In genomic region chr13:99075467-99075866, GRCm38 (mm10) we compare ENCODE assay signal across 33 mouse cellular contexts.
DNase-seq lines count a peak whose midpoint lies in the region; ATAC-seq lines count a peak whose summit lies in the region.
"Had no signal": no experiment of that assay in that cellular context is flagged by ENCODE, and none has a peak within 500 bp of the region (broad histone marks: within the 10 kb centered on the region; RNA-seq: fewer than 3 reads in every experiment).

No protein-coding gene starts in this region.

- no peaks in the 10 kb centered on the region for H3K9me3 ChIP-seq in heart, embryonic 10.5 days
- H3K9me3 ChIP-seq: embryonic facial prominence, embryonic 10.5 days; embryonic facial prominence, embryonic 15.5 days; forebrain, embryonic 12.5 days; heart, embryonic 12.5 days; intestine, embryonic 15.5 days; limb, embryonic 10.5 days; limb, embryonic 15.5 days; midbrain, embryonic 10.5 days; neural tube, embryonic 12.5 days had no signal

- no peaks in the 10 kb centered on the region for H3K36me3 ChIP-seq in heart, embryonic 10.5 days
- H3K36me3 ChIP-seq: embryonic facial prominence, embryonic 10.5 days; embryonic facial prominence, embryonic 15.5 days; forebrain, embryonic 12.5 days; heart, embryonic 12.5 days; intestine, embryonic 15.5 days; limb, embryonic 10.5 days; limb, embryonic 15.5 days; midbrain, embryonic 10.5 days; neural tube, embryonic 12.5 days had no signal

- ATAC-seq in megakaryocyte progenitor cell, adult 5-6 weeks (replicated peaks; ENCODE audit: poor library complexity), result peak; percentile 99
- ATAC-seq: activated CD4-positive, CD25-positive, alpha-beta regulatory T cell, adult 4 months; CD4-positive, CD25-positive, alpha-beta regulatory T cell, adult 4 months; forebrain, postnatal 0 days; hindbrain, postnatal 0 days; intestine, embryonic 15.5 days; midbrain, embryonic 16.5 days had no signal

- 84% methylated on average over 4 of the region's 4 CpGs for WGBS in heart, embryonic 10.5 days

- H3K4me1 ChIP-seq in heart, embryonic 10.5 days, result peaks cover 11% of the 10 kb centered on the region
- H3K4me1 ChIP-seq: neural tube, embryonic 12.5 days had no signal

- no peak overlapping the region for H3K4me3 ChIP-seq in heart, embryonic 10.5 days
- H3K4me3 ChIP-seq: embryonic facial prominence, embryonic 10.5 days; embryonic facial prominence, embryonic 15.5 days; forebrain, embryonic 12.5 days; heart, embryonic 12.5 days; intestine, embryonic 15.5 days; limb, embryonic 10.5 days; limb, embryonic 15.5 days; midbrain, embryonic 10.5 days; myocyte; neural tube, embryonic 12.5 days had no signal

- no peaks in the 10 kb centered on the region; the same call in 1 of the 2 replicates for H3K27me3 ChIP-seq in heart, embryonic 10.5 days (ENCODE audit: insufficient read depth, poor library complexity, severe bottlenecking)
- H3K27me3 ChIP-seq: embryonic facial prominence, embryonic 15.5 days; forebrain, embryonic 12.5 days; heart, embryonic 12.5 days; intestine, embryonic 15.5 days; limb, embryonic 15.5 days; neural tube, embryonic 12.5 days had no signal

- peak; percentile 58 for DNase-seq in heart, embryonic 10.5 days (ENCODE audit: low spot score)
- DNase-seq in heart, postnatal 25 days (ENCODE audit: low spot score), result no peak
- peak; percentile 21 for DNase-seq in testis, postnatal 10 days (ENCODE audit: low spot score)
- DNase-seq in testis, postnatal 14 days (ENCODE audit: low spot score), result no peak
- no peak for DNase-seq in left cerebral cortex, adult 8-10 months (ENCODE audit: low spot score in 2 of 2)
- DNase-seq in cerebellum, adult 11-12 months, result no peak
- DNase-seq: adrenal gland, adult 2 months; adrenal gland, postnatal 36 days; cerebellum, adult 2 months; cerebellum, postnatal 14 days; forebrain, postnatal 0 days; kidney, adult 2 months; kidney, postnatal 10 days; layer of hippocampus, postnatal 36 days; lung, embryonic 14.5 days; thymus, postnatal 25 days had no signal

- H3K27ac ChIP-seq in heart, embryonic 10.5 days, result no peak overlapping the region
- H3K27ac ChIP-seq: embryonic facial prominence, embryonic 10.5 days; embryonic facial prominence, embryonic 15.5 days; forebrain, embryonic 12.5 days; hindbrain, postnatal 0 days; intestine, embryonic 15.5 days; limb, embryonic 10.5 days; limb, embryonic 15.5 days; liver, embryonic 14.5 days; macrophage; midbrain, embryonic 10.5 days; neural tube, embryonic 12.5 days had no signal

- intact Hi-C loops in heart, postnatal 25 days (cut with DNase I), result no loop called here

Comparison
In these comparisons a context has a peak if more than half of its experiments do, and no peak if none do; other contexts are left out.
1. DNase-seq: peak in heart, embryonic 10.5 days (single experiment) and testis, postnatal 10 days (single experiment); none in heart, postnatal 25 days (single experiment), testis, postnatal 14 days (single experiment), left cerebral cortex, adult 8-10 months (0 of 2) and cerebellum, adult 11-12 months (single experiment).